Comparison of ENCODE assay signal across 28 mouse cellular contexts in genomic region chr5:65298167-65298950, GRCm38 (mm10). TPM values are rescaled to one million over a fixed set of nuclear protein-coding genes. Genes with fewer than 3 reads are reported as not detected.
DNase-seq lines count a peak whose midpoint lies in the region; ATAC-seq and TF ChIP-seq lines count a peak whose summit lies in the region.
"Had no signal": no experiment of that assay in that cellular context is flagged by ENCODE, and none has a peak within 500 bp of the region (broad histone marks: within the 10 kb centered on the region; RNA-seq: fewer than 3 reads in every experiment).

No protein-coding gene starts in this region.

- no peaks in the 10 kb centered on the region for H3K79me2 ChIP-seq in MEL (ENCODE audit: control insufficient read depth, insufficient read depth, low read length, poor library complexity)

- TF ChIP-seq EP300 in MEL (IDR thresholded peaks at IDR 0.05; ENCODE audit: low read depth in 1 of 2, low read length in 2 of 2), result peak; percentile 86 to 96

- no peaks in the 10 kb centered on the region for H3K9me3 ChIP-seq in MEL (replicated peaks; ENCODE audit: insufficient read depth, low read length)
- H3K9me3 ChIP-seq in liver, embryonic 13.5 days (replicated peaks), result no peaks in the 10 kb centered on the region
- H3K9me3 ChIP-seq: embryonic facial prominence, embryonic 13.5 days; forebrain, embryonic 12.5 days; limb, embryonic 15.5 days; neural tube, embryonic 15.5 days had no signal

- no peak overlapping the region for H3K4me2 ChIP-seq in liver, embryonic 13.5 days
- H3K4me2 ChIP-seq: embryonic facial prominence, embryonic 13.5 days; forebrain, embryonic 12.5 days; hindbrain, embryonic 14.5 days; limb, embryonic 15.5 days; midbrain, embryonic 11.5 days; neural tube, embryonic 15.5 days had no signal

- H3K9ac ChIP-seq in MEL (ENCODE audit: control insufficient read depth, low read depth, low read length, poor library complexity, severe bottlenecking), result peak overlapping the region; percentile 10; the same call in 1 of the 2 replicates
- H3K9ac ChIP-seq in liver, embryonic 13.5 days, result no peak overlapping the region
- H3K9ac ChIP-seq: embryonic facial prominence, embryonic 13.5 days; forebrain, embryonic 12.5 days; hindbrain, embryonic 14.5 days; limb, embryonic 15.5 days; neural tube, embryonic 15.5 days had no signal

- WGBS in liver, embryonic 13.5 days (ENCODE audit: insufficient replicate concordance), result 21% methylated on average over 7 of the region's 7 CpGs

- H3K36me3 ChIP-seq in MEL (ENCODE audit: control insufficient read depth in 1 of 2, insufficient read depth in 2 of 2, low read length in 2 of 2), result peaks cover 12 to 28% of the 10 kb centered on the region in 2 experiments
- peaks cover 74% of the 10 kb centered on the region for H3K36me3 ChIP-seq in liver, embryonic 13.5 days

- DNase-seq in MEL (ENCODE audit: low read depth, low spot score), result peak; percentile 89
- DNase-seq in c-Kit-positive CD71-positive TER-119-negative erythroid progenitor cells, embryonic 14.5 days (ENCODE audit: low read depth), result peak; percentile 48
- peak; percentile 26 for DNase-seq in liver, embryonic 13.5 days
- no peak for DNase-seq in adrenal gland, postnatal 25 days
- DNase-seq in cerebellum, postnatal 4 days (ENCODE audit: low spot score in 2 of 2), result no peak
- no peak for DNase-seq in layer of hippocampus, adult 9-10 months (ENCODE audit: low spot score)
- DNase-seq: adrenal gland, adult 8-10 months; cerebellum, adult 9-11 months; gastrocnemius, postnatal 25 days; heart, adult 2 months; heart, postnatal 36 days; kidney, adult 18-20 months; kidney, postnatal 4 days; layer of hippocampus, adult 9-11 months; right cerebral cortex, adult 18-20 months; thymus, adult 18-20 months had no signal

- no peak for TF ChIP-seq RAD21 in MEL (IDR thresholded peaks at IDR 0.05; ENCODE audit: low read depth, low read length)

- no peak overlapping the region for H3K4me3 ChIP-seq in MEL (ENCODE audit: control insufficient read depth in 1 of 2, insufficient read depth in 1 of 2, low read depth in 2 of 2, low read length in 2 of 2)
- H3K4me3 ChIP-seq in liver, embryonic 13.5 days (replicated peaks), result no peak overlapping the region
- H3K4me3 ChIP-seq: embryonic facial prominence, embryonic 13.5 days; erythroblast, embryonic 14.5 days; forebrain, embryonic 12.5 days; heart, adult 2 months; left cerebral cortex, adult 2 months; limb, embryonic 15.5 days; neural tube, embryonic 15.5 days had no signal

- no peak for TF ChIP-seq CTCF in MEL (IDR thresholded peaks at IDR 0.05 in 2 of 3, conservative IDR thresholded peaks at IDR 0.05 in 1 of 3; ENCODE audit: control insufficient read depth in 1 of 3, insufficient read depth in 1 of 3, low read depth in 2 of 3, low read length in 3 of 3, poor library complexity in 1 of 3, severe bottlenecking in 1 of 3)

- peak overlapping the region; percentile 81 for H3K27ac ChIP-seq in MEL (ENCODE audit: control insufficient read depth, low read depth, low read length)
- H3K27ac ChIP-seq in liver, embryonic 13.5 days, result peak overlapping the region; percentile 56; the same call in 1 of the 2 replicates
- H3K27ac ChIP-seq: embryonic facial prominence, embryonic 13.5 days; forebrain, embryonic 12.5 days; heart, adult 2 months; hindbrain, embryonic 14.5 days; left cerebral cortex, adult 2 months; limb, embryonic 15.5 days; macrophage; neural tube, embryonic 15.5 days had no signal

- no peak for TF ChIP-seq POLR2A in MEL (IDR thresholded peaks at IDR 0.05; ENCODE audit: control insufficient read depth in 1 of 2, insufficient read depth in 1 of 2, low read depth in 1 of 2, low read length in 2 of 2, poor library complexity in 1 of 2)

- H3K4me1 ChIP-seq in MEL (ENCODE audit: control insufficient read depth in 1 of 2, insufficient read depth in 2 of 2, low read length in 2 of 2), result peaks cover 17 to 26% of the 10 kb centered on the region in 2 experiments
- peaks cover 24% of the 10 kb centered on the region for H3K4me1 ChIP-seq in liver, embryonic 13.5 days (replicated peaks)
- H3K4me1 ChIP-seq: embryonic facial prominence, embryonic 13.5 days; forebrain, embryonic 12.5 days; limb, embryonic 15.5 days; neural tube, embryonic 15.5 days had no signal

- H3K27me3 ChIP-seq in MEL (ENCODE audit: control insufficient read depth in 1 of 2, insufficient read depth in 2 of 2, low read length in 2 of 2), result no peaks in the 10 kb centered on the region
- H3K27me3 ChIP-seq in liver, embryonic 13.5 days, result no peaks in the 10 kb centered on the region
- H3K27me3 ChIP-seq: embryonic facial prominence, embryonic 13.5 days; forebrain, embryonic 12.5 days; limb, embryonic 15.5 days; neural tube, embryonic 15.5 days had no signal

- ATAC-seq in liver, embryonic 13.5 days (ENCODE audit: low read depth), result peak; percentile 89
- ATAC-seq in megakaryocyte-erythroid progenitor cell, adult 5-6 weeks (replicated peaks; ENCODE audit: low FRiP score, low TSS enrichment, poor library complexity, severe bottlenecking), result peak; percentile 81
- ATAC-seq: inflammation-experienced regulatory T-cells, adult 6 months had no signal

TF ChIP-seq in MEL, 35 proteins besides CTCF, POLR2A, EP300 and RAD21 (continues in another document):
- TF ChIP-seq JUND (IDR thresholded peaks at IDR 0.05; ENCODE audit: low read depth, low read length) (peak; percentile 97), ZNF384 (IDR thresholded peaks at IDR 0.05; ENCODE audit: low read depth, low read length) (no peak), TAL1 (IDR thresholded peaks at IDR 0.05; ENCODE audit: low read length) (peak; percentile 80), ZC3H11A (IDR thresholded peaks at IDR 0.05; ENCODE audit: low read depth, low read length) (no peak), NRF1 (IDR thresholded peaks at IDR 0.05; ENCODE audit: insufficient read depth, low read depth, low read length, poor library complexity, severe bottlenecking) (no peak), NELFE (IDR thresholded peaks at IDR 0.05; ENCODE audit: low read depth, low read length) (no peak), USF1 (IDR thresholded peaks at IDR 0.05; ENCODE audit: low read depth, low read length) (peak; percentile 33; the same call in 1 of the 2 replicates), SMC3 (IDR thresholded peaks at IDR 0.05; ENCODE audit: low read depth, low read length) (no peak), UBTF (IDR thresholded peaks at IDR 0.05; ENCODE audit: borderline replicate concordance, insufficient read depth, low read depth, low read length) (no peak), KAT2A (conservative IDR thresholded peaks at IDR 0.05; ENCODE audit: low read depth, low read length) (no peak), MYC (IDR thresholded peaks at IDR 0.05; ENCODE audit: low read depth, low read length) (peak; percentile 26; the same call in 1 of the 2 replicates), MXI1 (IDR thresholded peaks at IDR 0.05; ENCODE audit: low read depth, low read length) (0 out of 2 replicates have a peak, but pooled peaks have one; percentile 22), POLR2AphosphoS5 (IDR thresholded peaks at IDR 0.05; ENCODE audit: borderline replicate concordance, low read depth, low read length) (no peak), SIN3A (IDR thresholded peaks at IDR 0.05; ENCODE audit: low read length) (peak; percentile 90), ZKSCAN1 (IDR thresholded peaks at IDR 0.05; ENCODE audit: low read depth, low read length) (no peak), MAZ (IDR thresholded peaks at IDR 0.05; ENCODE audit: low read depth, low read length) (no peak), USF2 (IDR thresholded peaks at IDR 0.05; ENCODE audit: borderline replicate concordance in 1 of 2, insufficient read depth in 1 of 2, low read depth in 1 of 2, low read length in 2 of 2) (no peak), TCF12 (IDR thresholded peaks at IDR 0.05; ENCODE audit: low read depth, low read length) (peak; percentile 86), CHD2 (IDR thresholded peaks at IDR 0.05; ENCODE audit: low read length) (no peak), BHLHE40 (IDR thresholded peaks at IDR 0.05; ENCODE audit: borderline replicate concordance, low read depth, low read length) (peak; percentile 23; the same call in 1 of the 2 replicates), ZMIZ1 (IDR thresholded peaks at IDR 0.05; ENCODE audit: low read depth, low read length) (no peak), MAX (IDR thresholded peaks at IDR 0.05; ENCODE audit: low read length) (no peak; the same call in 1 of the 2 replicates), MAFK (IDR thresholded peaks at IDR 0.05; ENCODE audit: borderline replicate concordance, low read depth, low read length) (no peak), TBP (IDR thresholded peaks at IDR 0.05; ENCODE audit: low read depth, low read length) (no peak), GATA1 (IDR thresholded peaks at IDR 0.05; ENCODE audit: low read depth, low read length) (peak; percentile 95), MEF2A (IDR thresholded peaks at IDR 0.05; ENCODE audit: extremely low read depth, insufficient replicate concordance, low read depth, low read length, poor library complexity, severe bottlenecking) (no peak), POLR2AphosphoS2 (IDR thresholded peaks at IDR 0.05; ENCODE audit: low read length) (no peak), RCOR1 (IDR thresholded peaks at IDR 0.05; ENCODE audit: low read depth, low read length) (peak; percentile 70), HCFC1 (IDR thresholded peaks at IDR 0.05; ENCODE audit: low read depth, low read length) (no peak), GABPA (IDR thresholded peaks at IDR 0.05; ENCODE audit: low read depth, low read length) (no peak)

RNA-seq across cellular contexts. Expression of gene Rfc1, which starts 37.1 kb away (rescaled TPM):
- total RNA-seq in MEL (2012; rRNA removed), result 50.2 and 50.6 TPM in 2 replicates
- 1,000 to 10,000 TPM in 1 of 2 experiments, 10 to 100 TPM in 1; 51.5 to 2,723 TPM for polyA plus RNA-seq in MEL (2012; ENCODE audit: insufficient read depth in 1 of 2, insufficient read length in 2 of 2, low read depth in 1 of 2, low replicate concordance in 2 of 2, missing spikeins in 1 of 2)
- polyA plus RNA-seq in liver, embryonic 13.5 days (2015; fragmentation: Nextera tagmentation; extraction: Ambion mirVana), result 52.0 and 62.8 TPM in 2 replicates
- total RNA-seq in megakaryocyte-erythroid progenitor cell, adult 5-6 weeks (2014; fragmentation: Nextera tagmentation), result 67.0 and 94.1 TPM in 2 replicates
- 105 and 140 TPM in 2 replicates for total RNA-seq in megakaryocyte-erythroid progenitor cell, adult 5-6 weeks (2017)
- 41.2 and 59.4 TPM in 2 replicates for total RNA-seq in adrenal gland, postnatal 25 days (2021)

RNA-seq across cellular contexts. Expression of gene Klb, which starts 49.8 kb away (rescaled TPM):
- total RNA-seq in MEL (2012; rRNA removed), result not detected in 2 replicates
- polyA plus RNA-seq in MEL (2012; ENCODE audit: insufficient read depth in 1 of 2, insufficient read length in 2 of 2, low read depth in 1 of 2, low replicate concordance in 2 of 2, missing spikeins in 1 of 2), result under 1 TPM in 1 of 2 experiments, not detected in 1; 0.04 TPM
- 8.7 and 10.0 TPM in 2 replicates for polyA plus RNA-seq in liver, embryonic 13.5 days (2015; fragmentation: Nextera tagmentation; extraction: Ambion mirVana)
- total RNA-seq in megakaryocyte-erythroid progenitor cell, adult 5-6 weeks (2014; fragmentation: Nextera tagmentation), result not detected in 2 replicates
- total RNA-seq in megakaryocyte-erythroid progenitor cell, adult 5-6 weeks (2017), result not detected in 2 replicates
- 5.0 and 6.5 TPM in 2 replicates for total RNA-seq in adrenal gland, postnatal 25 days (2021)
- polyA plus RNA-seq: heart, embryonic 14.5 days; inflammation-experienced regulatory T-cells, adult 6 months; limb, embryonic 15.5 days; macrophage had no signal

Comparison
In these comparisons a context has a peak if more than half of its experiments do, and no peak if none do; other contexts are left out.
1. DNase-seq: peak in MEL (single experiment), c-Kit-positive CD71-positive TER-119-negative erythroid progenitor cells, embryonic 14.5 days (single experiment) and liver, embryonic 13.5 days (single experiment); none in adrenal gland, postnatal 25 days (single experiment), cerebellum, postnatal 4 days (0 of 2) and layer of hippocampus, adult 9-10 months (single experiment).